Mouse (Mus musculus) embryo, embryonic 11 days (tissue): ENCODE data around the gene Apod.

Experiments
- DNase-seq: peaks from one replicate; pipeline ENCODE4 v3.0.0-alpha.2; 2015

Apod gene

GRCm38 (mm10) chr16:31278581-31278980 lies 36.0 kb downstream of the Apod start:
- no peak for DNase-seq

GRCm38 (mm10) chr16:31278081-31278480 lies 36.5 kb downstream of the Apod start:
- no peak for DNase-seq

GRCm38 (mm10) chr16:31276962-31277361 lies 37.6 kb downstream of the Apod start:
- DNase-seq, result no peak

- DNase-seq, result no peak
Measured at GRCm38 (mm10) chr16:31276539-31276938, 38.1 kb downstream of the Apod start.

GRCm38 (mm10) chr16:31274674-31275460 lies 39.7 kb downstream of the Apod start, which contains the start of gene Ppp1r2:
Gene Ppp1r2 (minus strand): TSS chr16:31275277.
- peak; percentile 96 for DNase-seq

- DNase-seq, result no peak
Measured at GRCm38 (mm10) chr16:31274084-31274483, 40.5 kb downstream of the Apod start.

GRCm38 (mm10) chr16:31266692-31267091 lies 47.9 kb downstream of the Apod start:
- no peak for DNase-seq

GRCm38 (mm10) chr16:31256151-31256550 lies 58.5 kb downstream of the Apod start:
- no peak for DNase-seq

GRCm38 (mm10) chr16:31255685-31256084 lies 58.9 kb downstream of the Apod start:
- DNase-seq, result no peak

GRCm38 (mm10) chr16:31249401-31249800 lies 65.2 kb downstream of the Apod start:
- DNase-seq, result no peak

- DNase-seq, result no peak
Measured at GRCm38 (mm10) chr16:31248717-31249116, 65.9 kb downstream of the Apod start.

GRCm38 (mm10) chr16:31247442-31247841 lies 67.2 kb downstream of the Apod start:
- DNase-seq, result no peak
